Mouse (Mus musculus): Measurements from ENCODE around the gene Atp1b4. TPM values are rescaled to one million over a fixed set of nuclear protein-coding genes. Genes with fewer than 3 reads are reported as not detected.
"Not testable (repeated sequence)": the region's sequence is repeated elsewhere in the genome, so short reads cannot be mapped to it uniquely, and the experiment has no call there.

The Atp1b4 gene
- polyA plus RNA-seq (2015; fragmentation: Nextera tagmentation; extraction: Ambion mirVana), result 1.2 and 1.8 TPM in 2 replicates

- Histone ChIP-seq H3K36me3 (replicated peaks) (no peaks in the 10 kb centered on the region), H3K9me3 (replicated peaks) (no peaks in the 10 kb centered on the region), H3K4me3 (replicated peaks) (no peak within 1 kb of the TSS), H3K4me1 (replicated peaks) (no peaks in the 10 kb centered on the region), H3K27ac (replicated peaks) (no peak within 1 kb of the TSS), H3K9ac (no peak within 1 kb of the TSS), H3K4me2 (no peak within 1 kb of the TSS), H3K27me3 (no peaks in the 10 kb centered on the region)
- ATAC-seq (ENCODE audit: insufficient read depth), result no peak
- 73% methylated on average over 8 of the region's 8 CpGs for WGBS (ENCODE audit: insufficient replicate concordance)
Observed at GRCm38 (mm10) chrX:38315884-38316283, at the start of gene Atp1b4. Gene Atp1b4, plus strand, starts transcription at chrX:38316184.

GRCm38 (mm10) chrX:38308597-38308996 lies 7.4 kb upstream of the Atp1b4 start:
- H3K4me2 ChIP-seq, result no peak overlapping the region
- no peaks in the 10 kb centered on the region for H3K9me3 ChIP-seq (replicated peaks)
- WGBS (ENCODE audit: insufficient replicate concordance), result 56% methylated on average over 4 of the region's 4 CpGs
- no peak overlapping the region for H3K9ac ChIP-seq
- no peak for ATAC-seq (ENCODE audit: insufficient read depth)
- no peaks in the 10 kb centered on the region for H3K4me1 ChIP-seq (replicated peaks)
- no peak overlapping the region for H3K27ac ChIP-seq (replicated peaks)
- no peak overlapping the region for H3K4me3 ChIP-seq (replicated peaks)
- H3K27me3 ChIP-seq, result no peaks in the 10 kb centered on the region
- no peaks in the 10 kb centered on the region for H3K36me3 ChIP-seq (replicated peaks)

GRCm38 (mm10) chrX:38311054-38311453 lies 4.9 kb upstream of the Atp1b4 start:
- Histone ChIP-seq H3K4me1 (replicated peaks) (no peaks in the 10 kb centered on the region), H3K27me3 (no peaks in the 10 kb centered on the region), H3K4me2 (no peak overlapping the region), H3K9ac (no peak overlapping the region), H3K9me3 (replicated peaks) (no peaks in the 10 kb centered on the region), H3K36me3 (replicated peaks) (no peaks in the 10 kb centered on the region), H3K27ac (replicated peaks) (no peak overlapping the region), H3K4me3 (replicated peaks) (no peak overlapping the region)
- 70% methylated on average over 2 of the region's 2 CpGs for WGBS (ENCODE audit: insufficient replicate concordance)
- no peak for ATAC-seq (ENCODE audit: insufficient read depth)

- no peak overlapping the region for H3K9ac ChIP-seq
- no peak overlapping the region for H3K4me3 ChIP-seq (replicated peaks)
- no peak for ATAC-seq (ENCODE audit: insufficient read depth)
- no peak overlapping the region for H3K27ac ChIP-seq (replicated peaks)
- no peaks in the 10 kb centered on the region for H3K9me3 ChIP-seq (replicated peaks)
- WGBS (ENCODE audit: insufficient replicate concordance), result 64% methylated on average over 9 of the region's 9 CpGs
- no peaks in the 10 kb centered on the region for H3K27me3 ChIP-seq
- H3K4me1 ChIP-seq (replicated peaks), result no peaks in the 10 kb centered on the region
- H3K36me3 ChIP-seq (replicated peaks), result no peaks in the 10 kb centered on the region
- H3K4me2 ChIP-seq, result no peak overlapping the region
Observed at GRCm38 (mm10) chrX:38312910-38313625, 2.9 kb upstream of the Atp1b4 start.

GRCm38 (mm10) chrX:38313626-38314210 lies 2.3 kb upstream of the Atp1b4 start:
- Histone ChIP-seq H3K27me3 (no peaks in the 10 kb centered on the region), H3K4me3 (replicated peaks) (no peak overlapping the region), H3K4me1 (replicated peaks) (no peaks in the 10 kb centered on the region), H3K36me3 (replicated peaks) (no peaks in the 10 kb centered on the region), H3K9me3 (replicated peaks) (no peaks in the 10 kb centered on the region), H3K27ac (replicated peaks) (no peak overlapping the region), H3K4me2 (no peak overlapping the region), H3K9ac (no peak overlapping the region)
- 61% methylated on average over 6 of the region's 6 CpGs for WGBS (ENCODE audit: insufficient replicate concordance)
- ATAC-seq (ENCODE audit: insufficient read depth), result no peak

- H3K4me2 ChIP-seq, result no peak overlapping the region
- no peak overlapping the region for H3K27ac ChIP-seq (replicated peaks)
- H3K4me1 ChIP-seq (replicated peaks), result no peaks in the 10 kb centered on the region
- H3K9me3 ChIP-seq (replicated peaks), result no peaks in the 10 kb centered on the region
- no peak for ATAC-seq (ENCODE audit: insufficient read depth)
- no peaks in the 10 kb centered on the region for H3K27me3 ChIP-seq
- no peak overlapping the region for H3K9ac ChIP-seq
- 50% methylated on average over 4 of the region's 4 CpGs for WGBS (ENCODE audit: insufficient replicate concordance)
- H3K4me3 ChIP-seq (replicated peaks), result no peak overlapping the region
- H3K36me3 ChIP-seq (replicated peaks), result no peaks in the 10 kb centered on the region
Observed at GRCm38 (mm10) chrX:38330695-38331406, 14.9 kb downstream of the Atp1b4 start.

GRCm38 (mm10) chrX:38334329-38335279 lies 18.6 kb downstream of the Atp1b4 start:
- Histone ChIP-seq H3K27ac (replicated peaks) (no peak overlapping the region), H3K9me3 (replicated peaks) (no peaks in the 10 kb centered on the region), H3K9ac (no peak overlapping the region), H3K4me3 (replicated peaks) (no peak overlapping the region), H3K4me1 (replicated peaks) (no peaks in the 10 kb centered on the region), H3K36me3 (replicated peaks) (no peaks in the 10 kb centered on the region), H3K27me3 (no peaks in the 10 kb centered on the region), H3K4me2 (peak overlapping the region; percentile 15; the same call in 1 of the 2 replicates)
- 33% methylated on average over 8 of the region's 8 CpGs for whole genome bisulfite sequencing (ENCODE audit: insufficient replicate concordance)
- 0 out of 2 replicates have a peak, but pooled peaks have one; percentile 25 for ATAC-seq (ENCODE audit: insufficient read depth)

GRCm38 (mm10) chrX:38362016-38362415 lies 46.0 kb downstream of the Atp1b4 start:
- H3K27ac ChIP-seq (replicated peaks), result no peak overlapping the region
- H3K4me3 ChIP-seq (replicated peaks), result no peak overlapping the region
- no peak overlapping the region for H3K4me2 ChIP-seq
- H3K9me3 ChIP-seq (replicated peaks), result no peaks in the 10 kb centered on the region
- H3K4me1 ChIP-seq (replicated peaks), result no peaks in the 10 kb centered on the region
- no peaks in the 10 kb centered on the region for H3K27me3 ChIP-seq
- WGBS (ENCODE audit: insufficient replicate concordance), result 44% methylated on average over 8 of the region's 8 CpGs
- H3K9ac ChIP-seq, result no peak overlapping the region
- H3K36me3 ChIP-seq (replicated peaks), result no peaks in the 10 kb centered on the region
- no peak for ATAC-seq (ENCODE audit: insufficient read depth)

- WGBS (ENCODE audit: insufficient replicate concordance), result 38% methylated on average over 1 of the region's 1 CpGs
- H3K9me3 ChIP-seq (replicated peaks); ATAC-seq (ENCODE audit: insufficient read depth); H3K27me3 ChIP-seq; H3K36me3 ChIP-seq (replicated peaks); H3K27ac ChIP-seq (replicated peaks); H3K4me3 ChIP-seq (replicated peaks); H3K4me2 ChIP-seq; H3K4me1 ChIP-seq (replicated peaks); H3K9ac ChIP-seq: not testable (repeated sequence)
Observed at GRCm38 (mm10) chrX:38364621-38365020, 48.6 kb downstream of the Atp1b4 start.

GRCm38 (mm10) chrX:38373169-38373568 lies 57.2 kb downstream of the Atp1b4 start:
- not testable (repeated sequence) for H3K4me1 ChIP-seq (replicated peaks); H3K4me3 ChIP-seq (replicated peaks); H3K9me3 ChIP-seq (replicated peaks); H3K9ac ChIP-seq; ATAC-seq (ENCODE audit: insufficient read depth); H3K36me3 ChIP-seq (replicated peaks); H3K27me3 ChIP-seq; H3K27ac ChIP-seq (replicated peaks); H3K4me2 ChIP-seq
- 33% methylated on average over 1 of the region's 1 CpGs for WGBS (ENCODE audit: insufficient replicate concordance)
